ENCODE assay signal across 12 mouse cellular contexts in genomic region chr15:97590732-97591292, GRCm38 (mm10).
DNase-seq lines count a peak whose midpoint lies in the region; ATAC-seq lines count a peak whose summit lies in the region.
"Had no signal": no experiment of that assay in that cellular context is flagged by ENCODE, and none has a peak within 500 bp of the region (broad histone marks: within the 10 kb centered on the region; RNA-seq: fewer than 3 reads in every experiment).

No protein-coding gene starts in this region.

- no peaks in the 10 kb centered on the region for H3K9me3 ChIP-seq in kidney, embryonic 15.5 days (replicated peaks)
- H3K9me3 ChIP-seq in kidney, embryonic 14.5 days (ENCODE audit: control insufficient read depth, low read length): no peaks in the 10 kb centered on the region
- H3K9me3 ChIP-seq in liver, embryonic 11.5 days (ENCODE audit: control insufficient read depth, low read length): no peaks in the 10 kb centered on the region
- H3K9me3 ChIP-seq in midbrain, embryonic 14.5 days (ENCODE audit: control insufficient read depth, low read length): no peaks in the 10 kb centered on the region
- H3K9me3 ChIP-seq in embryonic facial prominence, embryonic 10.5 days: no peaks in the 10 kb centered on the region
- H3K9me3 ChIP-seq: midbrain, embryonic 13.5 days had no signal

- peak overlapping the region; percentile 51; the same call in 1 of the 2 replicates for H3K27ac ChIP-seq in kidney, embryonic 15.5 days
- H3K27ac ChIP-seq in kidney, embryonic 14.5 days (ENCODE audit: low read depth, low read length): no peak overlapping the region
- H3K27ac ChIP-seq in brown adipose tissue, adult 24 weeks (replicated peaks; ENCODE audit: low read depth, low read length): peak overlapping the region; percentile 78
- no peak overlapping the region for H3K27ac ChIP-seq in liver, embryonic 11.5 days (ENCODE audit: low read depth, low read length)
- H3K27ac ChIP-seq in midbrain, embryonic 14.5 days (replicated peaks; ENCODE audit: low read depth, low read length): no peak overlapping the region
- no peak overlapping the region; the same call in 1 of the 2 replicates for H3K27ac ChIP-seq in embryonic facial prominence, embryonic 10.5 days (replicated peaks)
- H3K27ac ChIP-seq: midbrain, embryonic 13.5 days had no signal

- no peak overlapping the region for H3K4me3 ChIP-seq in kidney, embryonic 15.5 days (replicated peaks)
- no peak overlapping the region for H3K4me3 ChIP-seq in kidney, embryonic 14.5 days (ENCODE audit: low read length)
- H3K4me3 ChIP-seq in brown adipose tissue, adult 24 weeks (ENCODE audit: insufficient read depth, low read depth, low read length): no peak overlapping the region
- no peak overlapping the region for H3K4me3 ChIP-seq in liver, embryonic 11.5 days (ENCODE audit: low read depth, low read length)
- no peak overlapping the region for H3K4me3 ChIP-seq in midbrain, embryonic 14.5 days (replicated peaks; ENCODE audit: low read depth, low read length)
- no peak overlapping the region for H3K4me3 ChIP-seq in embryonic facial prominence, embryonic 10.5 days
- H3K4me3 ChIP-seq: midbrain, embryonic 13.5 days had no signal

- no peak overlapping the region for H3K4me2 ChIP-seq in kidney, embryonic 15.5 days
- no peak overlapping the region for H3K4me2 ChIP-seq in kidney, embryonic 14.5 days (replicated peaks; ENCODE audit: low read depth, low read length)
- no peak overlapping the region; the same call in 1 of the 2 replicates for H3K4me2 ChIP-seq in liver, embryonic 11.5 days
- H3K4me2 ChIP-seq in midbrain, embryonic 14.5 days (ENCODE audit: low read length): no peak overlapping the region
- H3K4me2 ChIP-seq: midbrain, embryonic 13.5 days had no signal

- H3K27me3 ChIP-seq in kidney, embryonic 15.5 days: no peaks in the 10 kb centered on the region
- H3K27me3 ChIP-seq in kidney, embryonic 14.5 days (ENCODE audit: control insufficient read depth, insufficient read depth, low read length): no peaks in the 10 kb centered on the region
- no peaks in the 10 kb centered on the region for H3K27me3 ChIP-seq in liver, embryonic 11.5 days (replicated peaks; ENCODE audit: control insufficient read depth, insufficient read depth, low read length)
- H3K27me3 ChIP-seq in midbrain, embryonic 14.5 days (ENCODE audit: control insufficient read depth, insufficient read depth, low read length): no peaks in the 10 kb centered on the region
- H3K27me3 ChIP-seq in embryonic facial prominence, embryonic 10.5 days (replicated peaks; ENCODE audit: low read depth, poor library complexity, severe bottlenecking): no peaks in the 10 kb centered on the region
- H3K27me3 ChIP-seq: midbrain, embryonic 13.5 days; Patski had no signal

- no peak overlapping the region for H3K9ac ChIP-seq in kidney, embryonic 15.5 days
- no peak overlapping the region for H3K9ac ChIP-seq in kidney, embryonic 14.5 days (ENCODE audit: low read depth, low read length)
- H3K9ac ChIP-seq in liver, embryonic 11.5 days (ENCODE audit: low read depth, low read length): no peak overlapping the region
- no peak overlapping the region for H3K9ac ChIP-seq in midbrain, embryonic 14.5 days (replicated peaks; ENCODE audit: low read length)
- H3K9ac ChIP-seq: midbrain, embryonic 13.5 days had no signal

- no peak for ATAC-seq in kidney, embryonic 15.5 days (replicated peaks; ENCODE audit: low FRiP score)
- ATAC-seq in kidney, embryonic 14.5 days (ENCODE audit: low FRiP score, low TSS enrichment): no peak
- peak; percentile 84 for ATAC-seq in liver, embryonic 11.5 days (replicated peaks; ENCODE audit: low FRiP score)
- ATAC-seq in megakaryocyte progenitor cell, adult 5-6 weeks (replicated peaks; ENCODE audit: poor library complexity): peak; percentile 94
- no peak for ATAC-seq in midbrain, embryonic 14.5 days (ENCODE audit: low FRiP score, low TSS enrichment)
- ATAC-seq: midbrain, embryonic 13.5 days; Patski had no signal

- peaks cover 22% of the 10 kb centered on the region; the same call in 1 of the 2 replicates for H3K4me1 ChIP-seq in kidney, embryonic 15.5 days
- H3K4me1 ChIP-seq in kidney, embryonic 14.5 days (ENCODE audit: control insufficient read depth, insufficient read depth, low read length): peaks cover 5% of the 10 kb centered on the region; the same call in 1 of the 2 replicates
- H3K4me1 ChIP-seq in brown adipose tissue, adult 24 weeks (ENCODE audit: control insufficient read depth, insufficient read depth, insufficient read length, low read length): peaks cover 23% of the 10 kb centered on the region
- peaks cover 9% of the 10 kb centered on the region; the same call in 1 of the 2 replicates for H3K4me1 ChIP-seq in liver, embryonic 11.5 days (replicated peaks; ENCODE audit: control insufficient read depth, insufficient read depth, low read length)
- no peaks in the 10 kb centered on the region for H3K4me1 ChIP-seq in midbrain, embryonic 14.5 days (ENCODE audit: control insufficient read depth, insufficient read depth, low read length)
- peaks cover 10% of the 10 kb centered on the region for H3K4me1 ChIP-seq in embryonic facial prominence, embryonic 10.5 days

- no peaks in the 10 kb centered on the region for H3K36me3 ChIP-seq in kidney, embryonic 15.5 days
- H3K36me3 ChIP-seq in kidney, embryonic 14.5 days (ENCODE audit: control insufficient read depth, insufficient read depth, low read length): no peaks in the 10 kb centered on the region
- no peaks in the 10 kb centered on the region for H3K36me3 ChIP-seq in liver, embryonic 11.5 days (ENCODE audit: control insufficient read depth, insufficient read depth, low read length)
- no peaks in the 10 kb centered on the region for H3K36me3 ChIP-seq in midbrain, embryonic 14.5 days (ENCODE audit: control insufficient read depth, insufficient read depth, low read length)
- H3K36me3 ChIP-seq in embryonic facial prominence, embryonic 10.5 days (replicated peaks): no peaks in the 10 kb centered on the region
- H3K36me3 ChIP-seq: midbrain, embryonic 13.5 days had no signal

- DNase-seq in liver, embryonic 11.5 days (ENCODE audit: low spot score): no peak
- DNase-seq in midbrain, embryonic 14.5 days: no peak
- no peak for DNase-seq in left cerebral cortex, adult 11 months (ENCODE audit: low spot score)
- no peak for DNase-seq in embryonic facial prominence, embryonic 10.5 days (ENCODE audit: low spot score)
- DNase-seq: embryo, embryonic 11 days; retina, postnatal 1 day had no signal

- WGBS in kidney, embryonic 15.5 days: 63% methylated on average over 7 of the region's 7 CpGs
- WGBS in kidney, embryonic 14.5 days: 64% methylated on average over 7 of the region's 7 CpGs
- WGBS in liver, embryonic 11.5 days: 21% methylated on average over 7 of the region's 7 CpGs
- 89% methylated on average over 7 of the region's 7 CpGs for WGBS in midbrain, embryonic 14.5 days
- WGBS in embryonic facial prominence, embryonic 10.5 days: 71% methylated on average over 7 of the region's 7 CpGs

Comparison
In these comparisons a context has a peak if more than half of its experiments do, and no peak if none do; other contexts are left out.
1. H3K27ac ChIP-seq: peak in kidney, embryonic 15.5 days (single experiment) and brown adipose tissue, adult 24 weeks (single experiment); none in kidney, embryonic 14.5 days (single experiment), liver, embryonic 11.5 days (single experiment), midbrain, embryonic 14.5 days (single experiment) and embryonic facial prominence, embryonic 10.5 days (single experiment).
2. ATAC-seq: peak in liver, embryonic 11.5 days (single experiment) and megakaryocyte progenitor cell, adult 5-6 weeks (single experiment); none in kidney, embryonic 15.5 days (single experiment), kidney, embryonic 14.5 days (single experiment) and midbrain, embryonic 14.5 days (single experiment).